Mouse (Mus musculus): ENCODE data around the gene B3galt1.

Gene B3galt1

DNA sequence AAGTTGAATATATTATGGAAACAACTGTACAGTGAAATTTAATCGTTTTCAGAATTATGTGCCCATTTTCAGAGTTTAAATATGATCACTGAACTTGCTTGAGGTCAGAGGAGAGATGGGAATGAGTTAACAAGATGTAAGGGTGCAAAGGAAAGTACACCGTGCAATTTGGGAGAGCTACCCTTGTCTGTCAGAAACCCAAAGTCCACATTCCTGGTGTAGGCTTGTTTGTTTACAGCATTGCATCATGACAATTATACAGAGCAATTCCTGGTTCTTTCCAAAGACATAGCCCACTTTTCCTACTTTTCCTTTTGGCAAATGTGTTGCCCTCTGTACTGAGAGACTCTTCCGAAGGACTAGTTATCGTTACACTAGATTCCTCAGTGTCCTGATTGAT, 390.5 kb downstream of the B3galt1 start:
- DNase-seq = no peak

DNA sequence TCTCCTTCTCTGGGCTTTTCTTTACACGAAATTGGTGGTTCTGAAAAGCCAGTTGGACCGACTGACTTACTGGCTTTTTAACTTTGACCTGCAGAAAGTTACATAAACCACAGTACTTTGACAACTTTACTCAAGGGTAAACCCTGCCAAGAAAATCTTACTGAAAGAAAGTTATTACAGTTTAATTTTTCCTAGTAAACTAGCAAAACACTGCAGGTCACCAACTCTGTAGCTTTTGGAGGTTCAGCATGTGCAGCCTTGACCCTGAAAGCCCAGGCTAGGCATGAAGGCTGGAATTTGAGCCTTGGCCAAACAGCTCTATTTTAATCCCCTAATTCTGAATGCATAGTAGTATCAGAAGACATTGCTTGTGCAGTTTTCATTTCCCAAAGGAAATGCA, 391.9 kb downstream of the B3galt1 start:
- no peak for DNase-seq

DNA sequence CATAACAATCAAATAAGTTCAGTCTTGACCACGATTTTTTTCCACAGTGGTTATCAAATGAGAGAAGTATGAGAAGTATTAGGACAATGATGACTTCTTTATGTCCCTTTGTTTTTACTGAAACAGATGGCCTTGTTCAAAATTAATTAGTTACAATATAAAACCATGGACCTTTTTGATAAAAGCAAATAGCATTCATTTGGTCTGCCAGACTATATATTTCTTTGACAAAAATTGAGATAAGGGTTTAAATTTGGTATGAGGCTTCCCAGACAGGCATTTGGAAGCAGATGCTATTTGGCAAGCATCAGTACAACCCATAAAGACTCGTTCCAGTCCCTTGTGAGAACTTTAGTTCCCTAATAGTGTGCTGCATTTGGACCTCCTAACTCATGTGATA, 395.0 kb downstream of the B3galt1 start:
- DNase-seq = no peak

DNA sequence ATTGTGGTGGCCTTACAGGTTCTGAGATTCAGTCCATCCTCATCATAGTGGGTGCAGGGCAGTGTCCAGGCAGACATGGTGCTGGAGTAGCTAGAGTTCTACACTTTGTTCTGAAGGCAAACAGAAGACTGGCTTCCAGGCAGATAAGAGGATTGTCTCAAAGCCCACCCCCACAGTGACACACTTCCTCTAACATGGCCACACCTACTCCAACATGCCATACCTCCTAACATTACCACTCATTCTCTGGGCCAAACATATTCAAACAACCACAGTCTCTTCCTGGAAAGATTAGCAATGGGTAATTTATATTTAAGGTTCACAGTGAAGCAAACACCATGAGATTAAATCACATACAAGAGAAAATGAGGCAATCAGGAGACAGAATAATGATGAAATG, 403.1 kb downstream of the B3galt1 start:
- no peak for DNase-seq

GRCm38 (mm10) chr2:67971091-67971490, 405.4 kb downstream of the B3galt1 start:
- DNase-seq = no peak

- DNase-seq = no peak
Measured at GRCm38 (mm10) chr2:67971576-67971975, 405.9 kb downstream of the B3galt1 start.

- no peak for DNase-seq
Measured at GRCm38 (mm10) chr2:67975764-67976163, 410.1 kb downstream of the B3galt1 start.

- DNase-seq = no peak
Measured at GRCm38 (mm10) chr2:67976488-67976887, 410.8 kb downstream of the B3galt1 start.

DNA sequence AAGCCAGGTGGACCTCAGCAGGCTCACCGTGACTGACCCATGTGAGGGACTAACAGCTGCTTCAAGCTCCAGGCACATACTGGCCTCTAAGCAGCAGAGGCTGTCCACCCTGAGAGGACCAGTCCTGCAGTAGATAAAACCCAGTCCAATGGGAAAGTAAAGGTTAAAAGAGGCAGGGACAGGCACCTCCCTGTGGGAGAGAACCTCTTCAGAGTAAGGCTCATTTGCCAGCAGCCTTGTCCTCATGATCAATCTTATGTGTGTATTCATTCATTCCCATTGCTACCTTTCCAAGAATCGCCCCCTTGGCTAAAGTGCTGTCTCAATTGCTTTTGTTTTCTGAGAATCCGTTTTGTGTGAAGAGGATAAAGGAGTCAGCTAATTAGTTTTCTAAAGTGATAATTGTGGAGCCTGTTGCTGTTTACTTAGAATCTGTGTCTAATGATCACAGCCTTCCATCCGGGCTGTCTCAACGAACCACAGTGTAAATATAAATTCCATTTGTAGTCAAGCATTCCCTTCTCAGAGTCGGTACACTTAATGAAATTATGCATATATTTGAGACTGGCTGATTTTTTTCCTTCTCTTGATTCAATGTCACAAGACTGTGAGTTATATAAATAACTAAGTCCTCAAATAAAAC, 412.1 kb downstream of the B3galt1 start:
- no peak for DNase-seq

GRCm38 (mm10) chr2:67983563-67983962, 417.9 kb downstream of the B3galt1 start:
- DNase-seq = no peak

- no peak for DNase-seq
Measured at GRCm38 (mm10) chr2:67985133-67985532, 419.5 kb downstream of the B3galt1 start.

DNA sequence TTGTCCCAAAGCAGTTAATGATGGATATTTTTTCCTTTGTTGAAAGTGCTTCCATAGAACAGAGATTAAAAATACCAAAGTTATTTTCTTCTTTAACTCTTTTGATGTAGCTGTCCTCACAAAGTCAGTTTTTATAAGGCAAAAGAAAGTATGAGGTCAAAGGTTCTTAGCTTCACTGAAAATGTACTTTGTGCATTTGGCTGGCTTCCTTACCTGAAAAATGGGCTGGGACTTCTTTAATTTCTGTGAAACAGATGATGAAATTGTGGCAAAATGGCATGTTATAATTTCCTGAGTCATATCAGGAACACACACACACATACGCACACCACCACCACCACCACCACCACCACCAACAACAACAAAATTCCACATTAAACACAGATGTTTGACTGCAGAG, 427.8 kb downstream of the B3galt1 start:
- DNase-seq = no peak

- no peak for DNase-seq
Measured at GRCm38 (mm10) chr2:68003091-68003490, 437.4 kb downstream of the B3galt1 start.

DNA sequence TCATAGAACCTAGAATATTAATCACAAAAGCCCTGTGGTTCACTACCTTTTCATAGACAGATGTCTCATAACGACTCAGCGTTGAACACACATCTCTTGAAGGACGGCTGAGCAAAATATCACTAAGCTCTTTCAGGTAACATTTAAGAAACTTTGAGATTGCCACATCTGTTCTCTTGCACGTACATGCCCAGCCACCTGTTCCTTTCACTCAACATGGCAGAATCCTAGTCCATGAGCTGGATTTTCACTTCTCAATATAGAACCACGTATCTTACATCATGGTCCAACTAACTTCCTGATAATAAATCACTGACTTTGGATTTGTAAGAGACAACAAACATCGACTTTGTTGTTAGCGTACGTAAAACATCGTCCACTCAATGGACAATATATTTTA, 439.5 kb downstream of the B3galt1 start:
- DNase-seq = no peak

- no peak for DNase-seq
Measured at GRCm38 (mm10) chr2:68005711-68006110, 440.0 kb downstream of the B3galt1 start.

DNA sequence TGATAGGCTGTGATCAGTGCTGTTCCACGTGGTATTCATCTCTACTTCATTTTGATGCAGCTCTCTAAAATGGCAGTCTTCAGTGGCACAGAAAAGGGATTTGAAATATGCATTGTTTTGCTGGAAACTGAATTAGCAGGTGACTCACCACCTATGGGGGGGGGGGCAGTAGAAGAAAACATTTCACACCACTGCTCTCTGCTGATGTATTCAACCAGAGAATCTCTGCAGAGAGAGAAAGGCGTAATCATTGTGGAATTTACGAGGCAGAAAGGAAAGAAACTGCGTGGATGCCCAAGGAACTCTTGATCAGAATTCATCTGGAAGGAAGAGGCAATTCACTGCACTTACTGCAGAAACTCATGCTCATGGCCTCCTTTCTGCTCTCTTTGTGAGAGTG, 445.7 kb downstream of the B3galt1 start:
- no peak for DNase-seq

DNA sequence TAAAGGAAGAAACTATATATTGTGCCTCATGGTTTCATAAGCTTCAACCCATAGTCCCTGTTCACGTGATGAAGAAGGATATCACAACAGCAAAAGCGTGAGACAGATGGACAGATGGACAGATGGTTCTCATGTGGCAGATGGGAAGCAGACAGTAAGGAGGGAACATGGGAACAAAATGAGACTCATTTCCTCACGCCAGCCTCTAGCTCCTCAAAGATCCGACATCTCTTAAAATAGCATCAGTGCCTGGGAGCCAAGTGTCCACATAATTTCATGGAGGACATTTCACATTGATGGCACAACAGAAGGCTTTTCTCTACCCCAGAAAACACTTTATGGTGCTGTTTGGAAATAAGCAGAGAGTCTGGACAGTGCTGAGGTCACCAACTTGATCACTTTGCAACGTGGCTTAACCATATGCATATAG, 454.6 kb downstream of the B3galt1 start:
- DNase-seq = no peak

GRCm38 (mm10) chr2:68021541-68022152, 456.0 kb downstream of the B3galt1 start:
- no peak for DNase-seq

DNA sequence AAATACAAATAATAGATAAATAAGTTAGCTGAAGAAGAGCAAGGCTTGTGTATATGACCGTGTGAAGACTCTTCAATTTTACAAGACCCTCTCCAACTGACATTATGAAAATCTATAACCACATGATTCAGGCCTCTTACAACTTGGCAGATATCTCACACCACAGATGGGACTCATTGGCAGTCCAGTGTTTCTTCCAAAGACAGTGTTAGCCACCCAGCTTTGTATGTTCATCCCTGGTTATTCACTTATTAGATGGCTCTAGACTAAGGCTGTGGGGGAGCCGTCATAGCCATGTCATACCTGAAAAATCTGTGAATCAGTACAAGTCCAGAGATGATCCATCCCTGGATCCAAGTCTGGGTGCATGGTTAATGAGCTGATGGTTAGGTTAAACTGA, 463.1 kb downstream of the B3galt1 start:
- no peak for DNase-seq

DNA sequence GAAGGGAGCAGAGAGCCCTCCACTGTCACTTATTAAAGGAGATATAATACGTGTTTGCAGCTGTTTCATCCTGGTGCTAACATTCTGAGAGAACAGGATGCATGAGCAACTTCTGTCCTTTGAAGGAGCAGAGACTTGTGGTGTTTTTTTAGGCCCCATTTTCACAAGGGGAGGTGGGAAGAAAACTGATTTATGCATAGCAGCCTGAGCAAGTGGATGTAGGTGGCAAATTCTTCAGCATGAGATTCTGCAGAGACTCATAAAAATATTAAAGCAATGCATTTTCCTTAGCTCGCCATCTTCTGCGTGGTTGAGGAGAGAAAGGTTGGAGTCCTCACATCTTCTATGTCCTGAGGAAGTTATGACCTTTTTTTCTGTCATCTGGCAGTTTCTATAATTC, 469.0 kb downstream of the B3galt1 start:
- DNase-seq = no peak

DNA sequence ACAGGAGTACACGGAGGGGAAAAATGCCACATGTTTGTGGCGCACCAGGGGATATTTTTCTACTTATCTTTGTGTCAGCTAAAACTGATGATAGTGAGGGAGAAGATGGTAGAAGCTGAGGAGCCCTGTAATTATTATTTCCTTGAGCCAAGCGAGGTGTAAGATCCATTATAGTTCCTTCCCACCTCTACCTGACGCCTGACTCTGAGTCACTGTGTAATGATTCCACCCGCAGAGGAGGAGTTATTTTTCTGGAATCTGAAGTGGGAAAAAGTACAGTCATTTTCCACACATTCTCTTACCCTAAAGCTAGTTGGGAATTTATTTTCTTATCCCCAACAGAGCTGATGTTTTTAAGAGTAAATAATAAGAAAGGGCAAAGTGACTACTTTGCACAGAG, 475.1 kb downstream of the B3galt1 start:
- no peak for DNase-seq

GRCm38 (mm10) chr2:68052481-68052880, 486.8 kb downstream of the B3galt1 start:
- DNase-seq = peak; percentile 44

GRCm38 (mm10) chr2:68053243-68053642, 487.6 kb downstream of the B3galt1 start:
- no peak for DNase-seq

GRCm38 (mm10) chr2:68061341-68061740, 495.7 kb downstream of the B3galt1 start:
- DNase-seq = no peak

Measured in lung, postnatal 36 days (tissue).